In the genomic region with DNA sequence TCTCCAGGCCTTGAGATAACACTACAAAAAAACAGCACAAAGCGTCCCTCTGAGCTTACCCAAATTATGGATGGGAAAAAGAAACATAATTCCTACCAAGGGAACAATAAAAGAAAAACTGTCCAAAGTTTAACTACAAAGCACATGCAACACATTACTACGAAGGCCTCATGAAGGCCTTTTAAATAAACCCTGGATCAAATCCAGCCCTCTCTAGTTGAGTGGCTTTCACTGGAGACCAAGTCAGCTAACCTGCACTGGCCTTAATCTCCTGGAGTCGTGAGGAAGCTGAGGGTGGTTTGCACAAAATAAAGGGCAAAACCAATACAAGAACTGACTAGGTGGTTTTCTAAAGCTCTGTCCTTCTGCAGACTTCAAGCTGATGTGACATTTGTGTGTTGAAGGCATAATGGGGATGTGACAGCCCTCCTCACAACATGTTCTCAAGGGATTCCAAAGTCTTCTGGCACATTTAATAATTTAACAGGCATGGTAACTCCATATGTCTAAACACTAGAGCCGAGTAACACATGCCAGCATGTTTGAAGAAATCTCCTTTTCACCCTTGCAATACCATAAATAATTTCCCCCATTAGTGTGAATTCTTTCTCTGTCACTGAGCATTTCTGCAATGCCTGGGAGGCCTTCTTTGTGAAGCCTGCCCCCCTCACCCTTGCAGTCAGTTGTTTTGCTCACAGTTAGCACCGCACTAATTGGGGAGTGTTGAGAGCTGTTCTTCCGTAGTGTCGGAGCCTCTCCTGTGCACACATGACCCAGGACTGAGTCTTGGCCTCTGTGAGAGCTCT, we compare ENCODE assay signal across 13 mouse cellular contexts. TPM values are rescaled to one million over a fixed set of nuclear protein-coding genes. Genes with fewer than 3 reads are reported as not detected.
DNase-seq lines count a peak whose midpoint lies in the region; ATAC-seq lines count a peak whose summit lies in the region.
"Had no signal": no experiment of that assay in that cellular context is flagged by ENCODE, and none has a peak within 500 bp of the region (broad histone marks: within the 10 kb centered on the region; RNA-seq: fewer than 3 reads in every experiment).

No protein-coding gene starts in this region.

- no peaks in the 10 kb centered on the region for H3K36me3 ChIP-seq in hindbrain, embryonic 13.5 days
- H3K36me3 ChIP-seq in hindbrain, embryonic 10.5 days: no peaks in the 10 kb centered on the region
- H3K36me3 ChIP-seq in forebrain, embryonic 15.5 days: no peaks in the 10 kb centered on the region
- no peaks in the 10 kb centered on the region for H3K36me3 ChIP-seq in midbrain, embryonic 12.5 days
- H3K36me3 ChIP-seq: embryonic facial prominence, embryonic 15.5 days; intestine, embryonic 15.5 days had no signal

- H3K9me3 ChIP-seq in hindbrain, embryonic 13.5 days: no peaks in the 10 kb centered on the region
- no peaks in the 10 kb centered on the region for H3K9me3 ChIP-seq in hindbrain, embryonic 10.5 days
- H3K9me3 ChIP-seq in forebrain, embryonic 15.5 days: no peaks in the 10 kb centered on the region
- H3K9me3 ChIP-seq in midbrain, embryonic 12.5 days: no peaks in the 10 kb centered on the region
- H3K9me3 ChIP-seq: embryonic facial prominence, embryonic 15.5 days; intestine, embryonic 15.5 days had no signal

- no peak overlapping the region for H3K4me3 ChIP-seq in hindbrain, embryonic 13.5 days
- no peak overlapping the region for H3K4me3 ChIP-seq in hindbrain, embryonic 10.5 days
- no peak overlapping the region for H3K4me3 ChIP-seq in brown adipose tissue, adult 24 weeks (ENCODE audit: insufficient read depth, low read depth, low read length)
- H3K4me3 ChIP-seq in forebrain, embryonic 15.5 days: no peak overlapping the region
- no peak overlapping the region for H3K4me3 ChIP-seq in midbrain, embryonic 12.5 days
- H3K4me3 ChIP-seq: embryonic facial prominence, embryonic 15.5 days; intestine, embryonic 15.5 days; left cerebral cortex, adult 2 months had no signal

- 50% methylated on average over 7 of the region's 7 CpGs for WGBS in hindbrain, embryonic 13.5 days
- WGBS in hindbrain, embryonic 10.5 days: 59% methylated on average over 7 of the region's 7 CpGs
- WGBS in forebrain, embryonic 15.5 days: 19% methylated on average over 7 of the region's 7 CpGs
- 59% methylated on average over 7 of the region's 7 CpGs for WGBS in midbrain, embryonic 12.5 days

- H3K9ac ChIP-seq in hindbrain, embryonic 13.5 days: no peak overlapping the region
- H3K9ac ChIP-seq in forebrain, embryonic 15.5 days (replicated peaks): no peak overlapping the region
- no peak overlapping the region for H3K9ac ChIP-seq in midbrain, embryonic 12.5 days (replicated peaks)
- H3K9ac ChIP-seq: embryonic facial prominence, embryonic 15.5 days; intestine, embryonic 15.5 days had no signal

- no peak overlapping the region for H3K4me2 ChIP-seq in hindbrain, embryonic 13.5 days
- no peak overlapping the region for H3K4me2 ChIP-seq in forebrain, embryonic 15.5 days (replicated peaks)
- no peak overlapping the region for H3K4me2 ChIP-seq in midbrain, embryonic 12.5 days (replicated peaks)
- H3K4me2 ChIP-seq: embryonic facial prominence, embryonic 15.5 days; intestine, embryonic 15.5 days had no signal

- intact Hi-C loops in left cerebral cortex, postnatal 25 days (cut with DNase I): no loop called here

- no peak for DNase-seq in hindbrain, embryonic 10.5 days (ENCODE audit: low spot score)
- no peak for DNase-seq in c-Kit-positive CD71-positive TER-119-positive erythroid progenitor cells, embryonic 14.5 days (ENCODE audit: low spot score)
- DNase-seq in B cell, adult 2 months: no peak
- no peak for DNase-seq in left cerebral cortex, postnatal 25 days (ENCODE audit: low spot score in 2 of 2)
- DNase-seq: heart, adult 18-20 months; lung, postnatal 10 days had no signal

- H3K27ac ChIP-seq in hindbrain, embryonic 13.5 days: no peak overlapping the region; the same call in 1 of the 2 replicates
- H3K27ac ChIP-seq in hindbrain, embryonic 10.5 days: no peak overlapping the region
- peak overlapping the region; percentile 44; the same call in 1 of the 2 replicates for H3K27ac ChIP-seq in brown adipose tissue, adult 24 weeks (replicated peaks; ENCODE audit: low read depth, low read length)
- peak overlapping the region; percentile 84 for H3K27ac ChIP-seq in forebrain, embryonic 15.5 days (replicated peaks)
- H3K27ac ChIP-seq in midbrain, embryonic 12.5 days (replicated peaks): no peak overlapping the region
- H3K27ac ChIP-seq: embryonic facial prominence, embryonic 15.5 days; intestine, embryonic 15.5 days; left cerebral cortex, adult 2 months had no signal

- peak; percentile 54; the same call in 1 of the 2 replicates for ATAC-seq in hindbrain, embryonic 13.5 days (ENCODE audit: low FRiP score)
- ATAC-seq in forebrain, embryonic 15.5 days (replicated peaks): peak; percentile 94
- peak; percentile 86 for ATAC-seq in midbrain, embryonic 12.5 days (ENCODE audit: low FRiP score, low read depth)
- ATAC-seq: intestine, embryonic 15.5 days had no signal

- peaks cover 11% of the 10 kb centered on the region for H3K4me1 ChIP-seq in hindbrain, embryonic 13.5 days (replicated peaks)
- H3K4me1 ChIP-seq in hindbrain, embryonic 10.5 days (replicated peaks): peaks cover 4% of the 10 kb centered on the region
- peaks cover 13% of the 10 kb centered on the region for H3K4me1 ChIP-seq in brown adipose tissue, adult 24 weeks (ENCODE audit: control insufficient read depth, insufficient read depth, insufficient read length, low read length)
- H3K4me1 ChIP-seq in forebrain, embryonic 15.5 days: peaks cover 19% of the 10 kb centered on the region
- H3K4me1 ChIP-seq in midbrain, embryonic 12.5 days: peaks cover 8% of the 10 kb centered on the region; the same call in 1 of the 2 replicates

- H3K27me3 ChIP-seq in hindbrain, embryonic 13.5 days: no peaks in the 10 kb centered on the region
- no peaks in the 10 kb centered on the region for H3K27me3 ChIP-seq in hindbrain, embryonic 10.5 days (ENCODE audit: insufficient read depth, poor library complexity, severe bottlenecking)
- H3K27me3 ChIP-seq in forebrain, embryonic 15.5 days: no peaks in the 10 kb centered on the region
- no peaks in the 10 kb centered on the region for H3K27me3 ChIP-seq in midbrain, embryonic 12.5 days
- H3K27me3 ChIP-seq: embryonic facial prominence, embryonic 15.5 days; intestine, embryonic 15.5 days had no signal

RNA-seq across cellular contexts. Expression of gene Cep85l, which starts 50.0 kb away (rescaled TPM):
- polyA plus RNA-seq in hindbrain, embryonic 13.5 days (2015; fragmentation: Nextera tagmentation; extraction: Ambion mirVana): 5.7 TPM in 2 replicates
- 4.6 TPM in 2 replicates for polyA plus RNA-seq in hindbrain, embryonic 10.5 days (2016; fragmentation: Nextera tagmentation; extraction: Ambion mirVana)
- 5.7 and 7.8 TPM in 2 replicates for polyA plus RNA-seq in brown adipose tissue, adult 24 weeks (2012; ENCODE audit: insufficient read depth, insufficient read length, missing spikeins)
- 9.0 and 10.1 TPM in 2 replicates for polyA plus RNA-seq in forebrain, embryonic 15.5 days (2015; fragmentation: Nextera tagmentation; extraction: Ambion mirVana)
- polyA plus RNA-seq in midbrain, embryonic 12.5 days (2016; fragmentation: Nextera tagmentation; extraction: Ambion mirVana): 6.9 and 7.2 TPM in 2 replicates
- total RNA-seq in left cerebral cortex, postnatal 25 days (2021): 10 to 100 TPM; 18.7 to 19.9 TPM

Comparison
In these comparisons a context has a peak if more than half of its experiments do, and no peak if none do; other contexts are left out.
1. H3K27ac ChIP-seq: peak in brown adipose tissue, adult 24 weeks (single experiment) and forebrain, embryonic 15.5 days (single experiment); none in hindbrain, embryonic 13.5 days (single experiment), hindbrain, embryonic 10.5 days (single experiment) and midbrain, embryonic 12.5 days (single experiment).
2. Peak in every context shown above with its lines, with median percentiles within 50 percentile points of each other: ATAC-seq.